Comparison of ENCODE assay signal across 8 mouse cellular contexts in the genomic region with DNA sequence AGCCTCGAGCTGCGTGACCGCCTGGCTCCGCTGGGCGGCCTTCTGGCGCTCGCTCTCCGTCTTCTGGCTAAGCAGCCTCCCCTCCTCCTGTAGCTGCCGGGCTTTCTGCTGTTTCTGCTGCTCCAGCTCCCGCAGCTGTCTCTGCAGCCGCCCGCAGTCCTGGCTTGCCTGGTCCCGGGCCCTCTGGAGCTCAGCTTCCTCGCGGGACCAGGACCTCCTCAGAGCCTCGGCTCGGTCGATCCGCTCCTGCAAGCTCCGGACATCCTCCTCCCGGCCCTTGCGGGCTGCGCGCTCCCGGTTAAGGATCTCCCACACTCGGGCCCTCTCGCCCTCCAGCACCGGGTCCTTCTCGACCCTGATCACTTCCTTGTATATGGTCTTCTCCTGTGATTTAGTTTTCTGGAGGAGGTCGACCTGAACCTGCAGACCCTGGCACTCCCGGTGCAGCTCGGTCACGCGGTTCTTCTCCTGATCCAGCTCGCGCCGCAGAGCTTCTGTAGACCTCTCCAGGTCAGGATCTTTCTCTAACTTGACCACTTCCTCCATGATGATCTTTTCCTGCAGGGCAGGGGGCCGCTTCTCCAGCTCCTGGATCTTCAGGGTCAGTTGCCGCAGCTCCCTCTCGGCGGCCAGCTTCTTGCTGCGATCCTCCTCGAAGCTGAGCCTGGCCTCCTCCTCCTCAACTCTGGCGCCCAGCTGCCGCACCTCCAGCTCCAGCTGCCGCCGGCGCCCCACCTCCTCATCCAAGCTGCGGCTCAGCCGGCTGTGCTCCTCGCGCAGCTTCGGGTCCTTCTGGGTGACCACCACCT. TPM values are rescaled to one million over a fixed set of nuclear protein-coding genes. Genes with fewer than 3 reads are reported as not detected.
DNase-seq lines count a peak whose midpoint lies in the region; ATAC-seq and TF ChIP-seq lines count a peak whose summit lies in the region.

No protein-coding gene starts in this region.

- no peak for TF ChIP-seq POLR2A in cortical plate, adult 2 months (IDR thresholded peaks at IDR 0.05; ENCODE audit: extremely low read depth, insufficient read depth, low read length)

- peaks cover 13% of the 10 kb centered on the region for H3K36me3 ChIP-seq in kidney, embryonic 16.5 days (ENCODE audit: insufficient read depth, low read length)
- no peaks in the 10 kb centered on the region for H3K36me3 ChIP-seq in heart, embryonic 15.5 days
- H3K36me3 ChIP-seq in liver, embryonic 14.5 days (replicated peaks; ENCODE audit: control insufficient read depth, insufficient read depth, low read depth) = no peaks in the 10 kb centered on the region
- no peaks in the 10 kb centered on the region; the same call in 1 of the 2 replicates for H3K36me3 ChIP-seq in stomach, embryonic 16.5 days (ENCODE audit: control insufficient read depth, insufficient read depth, low read length)

- H3K4me1 ChIP-seq in kidney, embryonic 16.5 days (ENCODE audit: insufficient read depth, low read length) = peaks cover 34% of the 10 kb centered on the region
- H3K4me1 ChIP-seq in cortical plate, adult 2 months (ENCODE audit: control insufficient read depth, insufficient read depth, low read length) = peaks cover 5% of the 10 kb centered on the region; the same call in 1 of the 2 replicates
- H3K4me1 ChIP-seq in heart, embryonic 15.5 days (replicated peaks) = peaks cover 40% of the 10 kb centered on the region
- peaks cover 3 to 14% of the 10 kb centered on the region in 2 experiments; a peak in 3 of 4 replicates for H3K4me1 ChIP-seq in liver, embryonic 14.5 days (replicated peaks; ENCODE audit: control insufficient read depth in 2 of 2, insufficient read depth in 2 of 2, low read length in 1 of 2)
- H3K4me1 ChIP-seq in stomach, embryonic 16.5 days (ENCODE audit: control insufficient read depth, insufficient read depth, low read length) = peaks cover 18% of the 10 kb centered on the region

- H3K4me3 ChIP-seq in kidney, embryonic 16.5 days (ENCODE audit: low read length) = peak overlapping the region; percentile 37
- peak overlapping the region; percentile 5; the same call in 1 of the 2 replicates for H3K4me3 ChIP-seq in cortical plate, adult 2 months (ENCODE audit: insufficient read depth, low read length)
- peak overlapping the region; percentile 46 for H3K4me3 ChIP-seq in heart, embryonic 15.5 days
- H3K4me3 ChIP-seq in liver, embryonic 14.5 days (ENCODE audit: insufficient read depth in 1 of 2, low read depth in 2 of 2, low read length in 2 of 2) = no peak overlapping the region; a peak in 1 of 4 replicates
- peak overlapping the region; percentile 40 for H3K4me3 ChIP-seq in stomach, embryonic 16.5 days (replicated peaks; ENCODE audit: low read length)

- peaks cover 6% of the 10 kb centered on the region; the same call in 1 of the 2 replicates for H3K9me3 ChIP-seq in kidney, embryonic 16.5 days (ENCODE audit: low read length)
- no peaks in the 10 kb centered on the region for H3K9me3 ChIP-seq in heart, embryonic 15.5 days (replicated peaks)
- no peaks in the 10 kb centered on the region for H3K9me3 ChIP-seq in liver, embryonic 14.5 days (ENCODE audit: control insufficient read depth, low read length)
- H3K9me3 ChIP-seq in stomach, embryonic 16.5 days (replicated peaks; ENCODE audit: control insufficient read depth, low read length) = no peaks in the 10 kb centered on the region

- H3K27me3 ChIP-seq in kidney, embryonic 16.5 days (ENCODE audit: insufficient read depth, low read length) = peaks cover 22% of the 10 kb centered on the region
- peaks cover 53% of the 10 kb centered on the region for H3K27me3 ChIP-seq in heart, embryonic 15.5 days
- peaks cover 38% of the 10 kb centered on the region for H3K27me3 ChIP-seq in liver, embryonic 14.5 days (ENCODE audit: control insufficient read depth, insufficient read depth, low read length)
- H3K27me3 ChIP-seq in stomach, embryonic 16.5 days (ENCODE audit: control insufficient read depth, insufficient read depth, low read length) = peaks cover 11% of the 10 kb centered on the region

- no peak for TF ChIP-seq EP300 in liver, embryonic 14.5 days (IDR thresholded peaks at IDR 0.05; ENCODE audit: low read depth)

- peak; percentile 4; the same call in 1 of the 2 replicates for ATAC-seq in kidney, embryonic 16.5 days (ENCODE audit: low FRiP score, low TSS enrichment)
- ATAC-seq in heart, embryonic 15.5 days (replicated peaks; ENCODE audit: insufficient number of reproducible peaks, insufficient read depth, low FRiP score, low read depth) = no peak
- no peak for ATAC-seq in liver, embryonic 14.5 days (ENCODE audit: insufficient read depth)
- ATAC-seq in stomach, embryonic 16.5 days (ENCODE audit: insufficient read depth, low FRiP score) = no peak
- no peak; the same call in 1 of the 2 replicates for ATAC-seq in frontal cortex, adult (ENCODE audit: low TSS enrichment)

- no peak for DNase-seq in kidney, postnatal 14 days
- DNase-seq in liver, embryonic 14.5 days (ENCODE audit: low read depth in 3 of 3, low spot score in 3 of 3) = no peak
- DNase-seq in layer of hippocampus, postnatal 25 days (ENCODE audit: extremely low spot score in 1 of 2, low spot score in 1 of 2) = no peak

- H3K9ac ChIP-seq in kidney, embryonic 16.5 days (replicated peaks; ENCODE audit: low read length) = peak overlapping the region; percentile 63
- H3K9ac ChIP-seq in heart, embryonic 15.5 days = peak overlapping the region; percentile 54
- no peak overlapping the region for H3K9ac ChIP-seq in liver, embryonic 14.5 days (replicated peaks)
- peak overlapping the region; percentile 60 for H3K9ac ChIP-seq in stomach, embryonic 16.5 days (ENCODE audit: low read length)

- peak overlapping the region; percentile 68 for H3K4me2 ChIP-seq in kidney, embryonic 16.5 days (replicated peaks; ENCODE audit: low read depth, low read length)
- H3K4me2 ChIP-seq in heart, embryonic 15.5 days = peak overlapping the region; percentile 78
- peak overlapping the region; percentile 21; the same call in 1 of the 2 replicates for H3K4me2 ChIP-seq in liver, embryonic 14.5 days (ENCODE audit: low read depth)
- peak overlapping the region; percentile 48 for H3K4me2 ChIP-seq in stomach, embryonic 16.5 days (ENCODE audit: low read depth, low read length)

- WGBS in kidney, embryonic 16.5 days = 7% methylated on average over 52 of the region's 53 CpGs
- WGBS in heart, embryonic 15.5 days = 10% methylated on average over 53 of the region's 53 CpGs
- WGBS in liver, embryonic 14.5 days (ENCODE audit: insufficient replicate concordance) = 7% methylated on average over 53 of the region's 53 CpGs
- 20% methylated on average over 53 of the region's 53 CpGs for WGBS in stomach, embryonic 16.5 days

- H3K27ac ChIP-seq in kidney, embryonic 16.5 days (ENCODE audit: low read length) = no peak overlapping the region
- H3K27ac ChIP-seq in cortical plate, adult 2 months (ENCODE audit: insufficient read depth, low read length) = no peak overlapping the region
- no peak overlapping the region for H3K27ac ChIP-seq in heart, embryonic 15.5 days
- H3K27ac ChIP-seq in liver, embryonic 14.5 days = no peak overlapping the region
- H3K27ac ChIP-seq in stomach, embryonic 16.5 days (ENCODE audit: low read length) = no peak overlapping the region

- no peak for TF ChIP-seq CTCF in cortical plate, adult 2 months (IDR thresholded peaks at IDR 0.05; ENCODE audit: extremely low read depth, insufficient read depth, low read length)
- no peak for TF ChIP-seq CTCF in liver, embryonic 14.5 days (IDR thresholded peaks at IDR 0.05; ENCODE audit: low read depth)

RNA-seq across cellular contexts. Expression of a gene that starts 15.7 kb away (rescaled TPM):
- polyA plus RNA-seq in kidney, embryonic 16.5 days (2015; fragmentation: Nextera tagmentation; extraction: Ambion mirVana) = 3.5 and 4.1 TPM in 2 replicates
- 0.91 and 1.0 TPM in 2 replicates for polyA plus RNA-seq in cortical plate, adult 2 months (2012; rRNA removed)
- polyA plus RNA-seq in heart, embryonic 15.5 days (2015; fragmentation: Nextera tagmentation; extraction: Ambion mirVana) = 0.71 and 1.6 TPM in 2 replicates
- polyA plus RNA-seq in liver, embryonic 14.5 days (2012; rRNA removed) = 0.03 and 0.09 TPM in 2 replicates
- polyA plus RNA-seq in liver, embryonic 14.5 days (2014; fragmentation: Nextera tagmentation; extraction: Ambion mirVana) = 0.04 and 0.13 TPM in 2 replicates
- polyA plus RNA-seq in stomach, embryonic 16.5 days (2015; fragmentation: Nextera tagmentation; extraction: Ambion mirVana) = 19.2 and 23.5 TPM in 2 replicates
- under 1 TPM; 0.26 to 0.59 TPM for total RNA-seq in layer of hippocampus, postnatal 25 days (2021)

RNA-seq across cellular contexts. Expression of a gene that starts 23.3 kb away (rescaled TPM):
- 46.1 and 48.8 TPM in 2 replicates for polyA plus RNA-seq in kidney, embryonic 16.5 days (2015; fragmentation: Nextera tagmentation; extraction: Ambion mirVana)
- polyA plus RNA-seq in cortical plate, adult 2 months (2012; rRNA removed) = 128 and 136 TPM in 2 replicates
- polyA plus RNA-seq in heart, embryonic 15.5 days (2015; fragmentation: Nextera tagmentation; extraction: Ambion mirVana) = 31.4 and 35.4 TPM in 2 replicates
- 12.3 and 14.8 TPM in 2 replicates for polyA plus RNA-seq in liver, embryonic 14.5 days (2012; rRNA removed)
- polyA plus RNA-seq in liver, embryonic 14.5 days (2014; fragmentation: Nextera tagmentation; extraction: Ambion mirVana) = 16.6 and 18.6 TPM in 2 replicates
- polyA plus RNA-seq in stomach, embryonic 16.5 days (2015; fragmentation: Nextera tagmentation; extraction: Ambion mirVana) = 50.8 and 61.0 TPM in 2 replicates
- 100 to 1,000 TPM; 117 to 118 TPM for total RNA-seq in layer of hippocampus, postnatal 25 days (2021)

RNA-seq across cellular contexts. Expression of a gene that starts 23.5 kb away (rescaled TPM):
- 85.0 and 85.9 TPM in 2 replicates for polyA plus RNA-seq in kidney, embryonic 16.5 days (2015; fragmentation: Nextera tagmentation; extraction: Ambion mirVana)
- polyA plus RNA-seq in cortical plate, adult 2 months (2012; rRNA removed) = 55.5 and 56.1 TPM in 2 replicates
- 73.2 and 75.7 TPM in 2 replicates for polyA plus RNA-seq in heart, embryonic 15.5 days (2015; fragmentation: Nextera tagmentation; extraction: Ambion mirVana)
- 17.7 and 19.6 TPM in 2 replicates for polyA plus RNA-seq in liver, embryonic 14.5 days (2012; rRNA removed)
- 27.3 and 29.3 TPM in 2 replicates for polyA plus RNA-seq in liver, embryonic 14.5 days (2014; fragmentation: Nextera tagmentation; extraction: Ambion mirVana)
- 74.7 and 78.2 TPM in 2 replicates for polyA plus RNA-seq in stomach, embryonic 16.5 days (2015; fragmentation: Nextera tagmentation; extraction: Ambion mirVana)
- 10 to 100 TPM; 41.4 to 45.1 TPM for total RNA-seq in layer of hippocampus, postnatal 25 days (2021)

RNA-seq across cellular contexts. Expression of a gene that starts 51.9 kb away (rescaled TPM):
- polyA plus RNA-seq in kidney, embryonic 16.5 days (2015; fragmentation: Nextera tagmentation; extraction: Ambion mirVana) = 95.9 and 96.7 TPM in 2 replicates
- polyA plus RNA-seq in cortical plate, adult 2 months (2012; rRNA removed) = 63.4 TPM in 2 replicates
- polyA plus RNA-seq in heart, embryonic 15.5 days (2015; fragmentation: Nextera tagmentation; extraction: Ambion mirVana) = 57.2 and 74.0 TPM in 2 replicates
- 31.9 and 37.6 TPM in 2 replicates for polyA plus RNA-seq in liver, embryonic 14.5 days (2012; rRNA removed)
- 28.8 and 33.8 TPM in 2 replicates for polyA plus RNA-seq in liver, embryonic 14.5 days (2014; fragmentation: Nextera tagmentation; extraction: Ambion mirVana)
- polyA plus RNA-seq in stomach, embryonic 16.5 days (2015; fragmentation: Nextera tagmentation; extraction: Ambion mirVana) = 85.5 and 89.4 TPM in 2 replicates
- 10 to 100 TPM; 61.5 to 61.7 TPM for total RNA-seq in layer of hippocampus, postnatal 25 days (2021)

RNA-seq across cellular contexts. Expression of a gene that starts 54.2 kb away (rescaled TPM):
- polyA plus RNA-seq in kidney, embryonic 16.5 days (2015; fragmentation: Nextera tagmentation; extraction: Ambion mirVana) = 38.7 and 45.6 TPM in 2 replicates
- 103 and 109 TPM in 2 replicates for polyA plus RNA-seq in cortical plate, adult 2 months (2012; rRNA removed)
- 19.8 and 26.0 TPM in 2 replicates for polyA plus RNA-seq in heart, embryonic 15.5 days (2015; fragmentation: Nextera tagmentation; extraction: Ambion mirVana)
- 5.8 and 8.7 TPM in 2 replicates for polyA plus RNA-seq in liver, embryonic 14.5 days (2012; rRNA removed)
- 3.1 and 3.5 TPM in 2 replicates for polyA plus RNA-seq in liver, embryonic 14.5 days (2014; fragmentation: Nextera tagmentation; extraction: Ambion mirVana)
- polyA plus RNA-seq in stomach, embryonic 16.5 days (2015; fragmentation: Nextera tagmentation; extraction: Ambion mirVana) = 28.0 and 31.4 TPM in 2 replicates
- 10 to 100 TPM; 74.6 to 96.0 TPM for total RNA-seq in layer of hippocampus, postnatal 25 days (2021)

Comparison
In these comparisons a context has a peak if more than half of its experiments do, and no peak if none do; other contexts are left out.
1. H3K4me2 ChIP-seq: peak in every context shown above with its lines; median percentile 78 in heart, embryonic 15.5 days; 68 in kidney, embryonic 16.5 days; 48 in stomach, embryonic 16.5 days; 21 in liver, embryonic 14.5 days.
2. H3K4me3 ChIP-seq: peak in kidney, embryonic 16.5 days (single experiment), cortical plate, adult 2 months (single experiment), heart, embryonic 15.5 days (single experiment) and stomach, embryonic 16.5 days (single experiment); none in liver, embryonic 14.5 days (0 of 2).